Mouse (Mus musculus): ENCODE results near the gene Pcdh9. TPM values are rescaled to one million over a fixed set of nuclear protein-coding genes. Genes with fewer than 3 reads are reported as not detected.

Gene Pcdh9
- total RNA-seq, 2 experiments from 2014 or later = 6.9 to 8.0 TPM

- DNase-seq (ENCODE audit: low spot score in 2 of 2) = no peak
Observed at GRCm38 (mm10) chr14:93407747-93408146, 482.7 kb downstream of the Pcdh9 start.

DNA sequence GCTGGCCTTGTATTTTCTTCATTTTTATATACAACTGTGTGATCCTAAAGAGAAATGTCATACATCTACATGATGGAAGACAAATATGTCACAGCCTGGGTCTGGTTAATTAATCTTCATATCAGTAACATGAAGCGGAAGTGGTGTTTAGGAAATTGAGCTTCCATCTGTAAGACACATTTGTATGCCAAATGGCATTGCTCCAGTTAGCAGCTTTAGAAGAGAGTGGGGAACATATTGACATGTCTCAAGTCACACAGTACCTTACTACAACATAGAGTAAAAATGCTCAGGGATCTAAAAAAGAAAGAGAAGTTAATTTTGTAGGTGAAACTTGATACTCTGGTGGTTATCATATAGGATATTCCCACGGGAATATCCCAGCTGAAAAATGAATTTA, 505.4 kb downstream of the Pcdh9 start:
- DNase-seq (ENCODE audit: low spot score in 2 of 2) = no peak

DNA sequence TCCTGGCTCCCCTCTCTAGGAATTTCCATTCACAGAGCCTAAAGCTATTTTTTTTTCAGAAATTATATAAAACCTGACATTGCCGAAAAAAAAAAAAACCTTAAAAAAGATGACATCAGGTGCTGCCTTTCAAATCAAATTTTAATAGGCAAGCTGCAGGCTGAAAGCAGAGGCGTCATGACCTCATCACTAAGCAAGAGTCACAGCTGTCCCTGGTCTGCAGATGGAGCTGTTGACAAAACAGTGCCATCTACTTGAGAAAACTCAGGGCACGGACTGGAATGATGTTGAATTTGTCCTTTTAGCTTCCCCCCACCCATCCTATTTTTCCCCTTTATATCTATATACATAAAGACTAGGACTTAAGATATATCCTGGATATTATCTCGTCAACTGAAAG, 509.3 kb downstream of the Pcdh9 start:
- no peak for DNase-seq (ENCODE audit: low spot score in 2 of 2)

DNA sequence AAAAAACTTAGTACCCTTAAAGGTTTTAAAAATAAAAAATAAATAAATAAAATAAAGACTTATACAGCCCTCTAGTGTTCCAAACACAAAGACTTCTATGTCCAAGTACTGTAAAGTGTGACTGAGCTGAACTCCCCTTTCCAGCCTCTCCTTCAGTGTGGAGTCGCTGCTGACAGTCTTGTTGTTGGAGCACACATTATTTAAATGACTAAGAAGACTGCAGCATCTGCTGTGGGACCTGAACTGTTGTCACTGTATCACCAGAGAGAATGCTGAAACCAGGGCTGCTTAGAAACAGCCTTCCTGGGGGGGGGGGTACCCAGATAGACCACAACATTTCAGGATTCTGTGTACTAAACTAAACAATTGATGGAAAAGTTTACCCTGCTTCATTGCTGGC, 509.7 kb downstream of the Pcdh9 start:
- DNase-seq (ENCODE audit: low spot score in 2 of 2) = no peak

- no peak for DNase-seq (ENCODE audit: low spot score in 2 of 2)
Observed at GRCm38 (mm10) chr14:93376159-93376558, 514.3 kb downstream of the Pcdh9 start.

GRCm38 (mm10) chr14:93374181-93374580, 516.3 kb downstream of the Pcdh9 start:
- no peak for DNase-seq (ENCODE audit: low spot score in 2 of 2)

- DNase-seq (ENCODE audit: low spot score in 2 of 2) = no peak
Observed at GRCm38 (mm10) chr14:93354150-93354549, 536.3 kb downstream of the Pcdh9 start.

GRCm38 (mm10) chr14:93350906-93351305, 539.6 kb downstream of the Pcdh9 start:
- DNase-seq (ENCODE audit: low spot score in 2 of 2) = no peak

- DNase-seq (ENCODE audit: low spot score in 2 of 2) = no peak
Observed at GRCm38 (mm10) chr14:93349166-93349565, 541.3 kb downstream of the Pcdh9 start.

GRCm38 (mm10) chr14:93347031-93347430, 543.4 kb downstream of the Pcdh9 start:
- DNase-seq (ENCODE audit: low spot score in 2 of 2) = no peak

DNA sequence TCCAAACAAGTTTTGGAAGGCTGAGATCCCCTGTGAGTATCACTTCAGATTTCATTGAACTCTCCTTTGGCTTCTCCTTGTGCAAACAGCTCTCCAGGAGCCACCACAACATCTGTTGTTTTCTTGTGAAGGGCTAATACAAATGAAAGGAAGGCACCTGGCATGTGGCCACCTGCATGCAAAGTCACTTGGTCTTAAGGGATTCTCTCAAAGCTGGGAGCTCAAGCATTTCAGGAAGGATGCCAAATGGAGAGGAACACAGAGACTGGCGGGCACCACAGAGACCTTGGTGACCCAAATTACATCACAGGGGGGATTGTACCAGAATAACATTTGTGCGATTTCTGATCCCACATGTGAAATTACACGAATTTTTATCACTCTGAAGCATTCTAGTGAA, 547.7 kb downstream of the Pcdh9 start:
- no peak for DNase-seq (ENCODE audit: low spot score in 2 of 2)

DNA sequence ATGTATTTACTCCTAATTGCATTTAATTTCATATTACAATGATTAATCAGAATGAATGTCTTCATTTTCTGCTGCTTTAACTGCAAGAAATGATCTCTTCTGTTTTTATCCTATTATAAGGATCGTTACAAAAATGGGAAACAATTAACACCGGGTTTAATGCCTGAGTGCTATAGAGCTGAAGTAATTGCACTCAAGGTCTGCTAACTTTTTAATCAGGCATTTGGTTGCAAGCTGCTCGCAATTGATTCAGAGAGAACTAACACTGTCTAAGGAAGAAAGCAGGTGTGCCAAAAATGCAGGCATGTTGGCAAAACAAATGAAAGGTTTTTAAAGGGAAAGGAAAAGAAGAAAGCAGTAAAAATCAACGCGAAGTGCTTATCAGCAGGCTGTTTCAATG, 549.1 kb downstream of the Pcdh9 start:
- no peak for DNase-seq (ENCODE audit: low spot score in 2 of 2)

- DNase-seq (ENCODE audit: low spot score in 2 of 2) = no peak
Observed at GRCm38 (mm10) chr14:93329247-93329646, 561.2 kb downstream of the Pcdh9 start.

GRCm38 (mm10) chr14:93317393-93317792, 573.1 kb downstream of the Pcdh9 start:
- DNase-seq (ENCODE audit: low spot score in 2 of 2) = no peak

DNA sequence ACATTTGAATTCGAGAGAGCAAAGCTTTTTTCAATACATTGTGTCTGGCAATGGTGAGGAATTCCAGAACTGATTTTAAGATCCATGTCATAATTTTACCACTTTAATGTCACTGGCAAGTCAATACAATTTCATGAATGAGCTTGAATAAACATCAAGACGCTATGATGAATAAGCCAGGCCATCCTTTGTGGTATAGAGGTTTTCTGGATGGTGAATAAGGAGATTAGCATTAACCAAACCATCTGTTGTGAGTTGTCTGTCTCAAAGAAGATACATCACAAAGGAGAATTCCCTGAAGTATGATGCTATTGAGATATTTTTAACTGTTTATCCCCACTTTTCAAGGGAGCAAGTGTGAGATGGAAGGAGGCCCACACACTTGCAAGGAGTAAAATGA, 602.1 kb downstream of the Pcdh9 start:
- DNase-seq (ENCODE audit: low spot score in 2 of 2) = no peak

- DNase-seq (ENCODE audit: low spot score in 2 of 2) = no peak
Observed at GRCm38 (mm10) chr14:93287642-93288041, 602.8 kb downstream of the Pcdh9 start.

DNA sequence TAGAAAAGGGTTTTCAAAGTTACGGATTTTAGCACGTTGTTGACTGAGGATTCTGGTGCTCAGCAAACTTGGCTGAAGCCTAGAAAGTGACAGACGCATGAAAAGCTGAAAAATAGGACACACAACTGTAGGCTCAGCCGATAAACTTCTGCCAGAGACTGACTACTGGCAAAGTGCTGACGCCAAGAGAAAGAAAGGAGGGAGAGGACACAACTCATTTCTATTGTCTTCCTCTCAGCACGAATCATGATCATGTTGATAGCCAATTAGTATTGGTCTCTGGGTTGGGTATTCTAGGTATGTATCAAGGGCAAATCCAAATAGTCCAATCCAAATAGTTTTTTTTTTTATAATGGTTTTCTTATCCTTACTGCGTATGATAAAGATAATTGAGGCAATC, 605.3 kb downstream of the Pcdh9 start:
- DNase-seq (ENCODE audit: low spot score in 2 of 2) = no peak

DNA sequence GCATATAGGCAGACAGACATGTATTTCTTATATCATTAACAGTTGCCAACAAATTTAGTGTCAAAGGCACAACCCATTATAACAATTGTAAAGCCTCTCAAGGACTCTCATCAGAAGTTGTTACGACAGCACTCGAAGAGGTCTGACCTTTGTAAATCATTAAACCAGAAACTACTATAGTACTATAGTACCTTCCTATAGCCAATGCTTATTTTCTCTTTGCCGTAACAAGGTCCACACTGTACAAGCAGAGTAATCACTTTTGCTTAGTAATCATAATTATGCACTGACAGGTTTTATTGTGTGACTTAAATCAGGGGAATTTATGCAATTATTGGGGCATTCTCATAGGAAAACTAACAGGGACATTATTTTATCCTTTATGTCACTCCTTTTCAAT, 606.5 kb downstream of the Pcdh9 start:
- DNase-seq (ENCODE audit: low spot score in 2 of 2) = no peak

GRCm38 (mm10) chr14:93275661-93276060, 614.8 kb downstream of the Pcdh9 start:
- DNase-seq (ENCODE audit: low spot score in 2 of 2) = no peak

DNA sequence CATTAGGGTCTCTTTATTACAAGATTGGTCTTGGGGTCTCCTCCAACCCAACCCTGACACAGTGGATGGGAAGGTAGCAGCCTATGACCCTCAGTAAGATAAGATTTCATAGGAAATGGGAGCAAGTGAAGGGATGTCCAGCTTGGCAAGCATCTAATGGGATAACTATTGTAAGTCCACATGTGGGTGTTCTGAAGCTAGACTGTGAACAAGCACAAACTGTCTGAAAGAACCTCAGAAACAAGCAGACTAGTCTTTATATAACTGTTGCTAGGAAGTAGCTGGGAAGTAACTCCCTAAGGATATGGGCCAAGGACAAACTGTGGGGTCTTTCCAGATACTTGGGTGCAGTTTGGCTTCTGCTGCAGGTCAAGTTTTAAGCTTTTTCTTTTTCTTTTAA, 615.7 kb downstream of the Pcdh9 start:
- no peak for DNase-seq (ENCODE audit: low spot score in 2 of 2)

DNA sequence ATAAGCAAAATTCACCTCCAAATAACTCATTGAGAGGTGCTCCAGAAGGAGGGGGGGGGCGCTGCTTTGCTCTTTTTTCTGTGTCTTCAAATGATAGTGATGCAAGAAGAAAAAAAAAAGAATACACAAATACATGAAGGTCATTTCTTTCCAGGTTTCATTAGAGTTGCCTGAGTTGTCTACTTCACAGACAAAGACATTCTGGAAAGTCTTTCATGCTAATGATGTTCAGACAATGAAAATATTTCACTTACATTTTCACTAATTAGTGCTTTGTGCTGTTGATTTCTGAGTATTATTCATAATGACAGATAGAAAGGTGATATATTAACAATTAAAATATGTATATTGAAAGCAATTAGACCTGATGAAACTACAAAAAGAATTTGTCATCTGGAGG, 637.1 kb downstream of the Pcdh9 start:
- DNase-seq (ENCODE audit: low spot score in 2 of 2) = no peak

DNA sequence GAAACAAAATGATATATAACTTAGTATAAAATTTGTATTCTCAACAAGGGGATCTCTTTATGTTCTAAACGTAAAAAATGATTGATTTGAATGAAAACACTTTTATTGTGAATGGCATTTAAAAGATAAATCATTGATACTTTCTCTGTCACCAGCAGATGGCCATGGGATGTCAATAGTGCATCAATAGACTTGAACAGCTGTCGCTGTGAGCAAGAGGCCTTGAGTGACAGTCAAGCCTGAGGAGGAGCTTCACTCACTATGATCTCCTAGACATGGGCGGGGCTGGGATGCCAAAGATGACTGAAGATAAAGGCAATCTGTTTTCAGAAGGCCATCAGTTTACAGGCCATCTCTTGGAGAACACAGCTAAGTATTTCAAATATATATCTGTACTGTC, 650.2 kb downstream of the Pcdh9 start:
- no peak for DNase-seq (ENCODE audit: low spot score in 2 of 2)

GRCm38 (mm10) chr14:93234333-93234732, 656.1 kb downstream of the Pcdh9 start:
- no peak for DNase-seq (ENCODE audit: low spot score in 2 of 2)

GRCm38 (mm10) chr14:93233599-93233998, 656.9 kb downstream of the Pcdh9 start:
- no peak for DNase-seq (ENCODE audit: low spot score in 2 of 2)
